Mouse (Mus musculus): ENCODE data around the gene Lamtor4. TPM values are rescaled to one million over a fixed set of nuclear protein-coding genes. Genes with fewer than 3 reads are reported as not detected.
A peak's percentile ranks its signal among the peaks of the same experiment; 100 is the strongest.

Gene Lamtor4
- polyA plus RNA-seq, 1 experiment from 2014 or later = 49.2 TPM

- H3K4me2 ChIP-seq = no peak overlapping the region
- WGBS = 64% methylated on average over 8 of the region's 8 CpGs
These were observed 18.9 kb downstream of the Lamtor4 start for GRCm38 (mm10) chr5:138274186-138274585.

GRCm38 (mm10) chr5:138275216-138276050, 20.2 kb downstream of the Lamtor4 start:
- Histone ChIP-seq H3K9ac (ENCODE audit: low read depth, low read length) (no peak overlapping the region), H3K4me1 (replicated peaks; ENCODE audit: control insufficient read depth, insufficient read depth, low read length) (peaks cover 3% of the 10 kb centered on the region), H3K27ac (ENCODE audit: low read depth, low read length) (no peak overlapping the region), H3K36me3 (ENCODE audit: control insufficient read depth, insufficient read depth, low read length) (no peaks in the 10 kb centered on the region; the same call in 1 of the 2 replicates), H3K27me3 (replicated peaks; ENCODE audit: control insufficient read depth, insufficient read depth, low read length) (peaks cover 47% of the 10 kb centered on the region), H3K4me2 (peak overlapping the region; percentile 51), H3K9me3 (ENCODE audit: control insufficient read depth, low read length) (no peaks in the 10 kb centered on the region), H3K4me3 (ENCODE audit: low read depth, low read length) (0 out of 2 replicates have a peak overlapping the region, but pooled peaks have one; percentile 20)
- DNase-seq (ENCODE audit: low spot score) (no peak), ATAC-seq (replicated peaks; ENCODE audit: low FRiP score) (no peak)
- 30% methylated on average over 41 of the region's 41 CpGs for WGBS

More at GRCm38 (mm10) chr5:138274186-138274585, 18.9 kb downstream of the Lamtor4 start:
- H3K36me3 ChIP-seq (ENCODE audit: control insufficient read depth, insufficient read depth, low read length) = no peaks in the 10 kb centered on the region; the same call in 1 of the 2 replicates
- no peak overlapping the region for H3K4me3 ChIP-seq (ENCODE audit: low read depth, low read length)
- DNase-seq (ENCODE audit: low spot score) (no peak), ATAC-seq (replicated peaks; ENCODE audit: low FRiP score) (no peak)
- no peaks in the 10 kb centered on the region for H3K9me3 ChIP-seq (ENCODE audit: control insufficient read depth, low read length)
- no peaks in the 10 kb centered on the region; the same call in none of the 2 replicates for H3K4me1 ChIP-seq (replicated peaks; ENCODE audit: control insufficient read depth, insufficient read depth, low read length)
- H3K9ac ChIP-seq (ENCODE audit: low read depth, low read length) = no peak overlapping the region
- H3K27ac ChIP-seq (ENCODE audit: low read depth, low read length) = no peak overlapping the region
- H3K27me3 ChIP-seq (replicated peaks; ENCODE audit: control insufficient read depth, insufficient read depth, low read length) = peaks cover 49% of the 10 kb centered on the region

GRCm38 (mm10) chr5:138277994-138278393, 22.7 kb downstream of the Lamtor4 start:
- no peak overlapping the region for H3K9ac ChIP-seq (ENCODE audit: low read depth, low read length)
- DNase-seq (ENCODE audit: low spot score) (no peak), ATAC-seq (replicated peaks; ENCODE audit: low FRiP score) (no peak)
- H3K27ac ChIP-seq (ENCODE audit: low read depth, low read length) = no peak overlapping the region
- H3K9me3 ChIP-seq (ENCODE audit: control insufficient read depth, low read length) = no peaks in the 10 kb centered on the region
- no peaks in the 10 kb centered on the region; the same call in 1 of the 2 replicates for H3K36me3 ChIP-seq (ENCODE audit: control insufficient read depth, insufficient read depth, low read length)
- no peak overlapping the region for H3K4me3 ChIP-seq (ENCODE audit: low read depth, low read length)
- H3K27me3 ChIP-seq (replicated peaks; ENCODE audit: control insufficient read depth, insufficient read depth, low read length) = peaks cover 24% of the 10 kb centered on the region
- H3K4me2 ChIP-seq = no peak overlapping the region
- peaks cover 4% of the 10 kb centered on the region for H3K4me1 ChIP-seq (replicated peaks; ENCODE audit: control insufficient read depth, insufficient read depth, low read length)
- 91% methylated on average over 7 of the region's 7 CpGs for WGBS

GRCm38 (mm10) chr5:138279585-138280424, 24.5 kb downstream of the Lamtor4 start, which contains the start of the genes Gm43720, Gpc2 and Stag3:
Gene Gm43720 (minus strand): TSS chr5:138279958.
Gene Gpc2 (minus strand): TSS chr5:138280005.
Gene Stag3 (plus strand): TSS chr5:138280240.
- Histone ChIP-seq H3K9me3 (ENCODE audit: control insufficient read depth, low read length) (no peaks in the 10 kb centered on the region), H3K27ac (ENCODE audit: low read depth, low read length) (no peak within 1 kb of the TSS), H3K4me3 (ENCODE audit: low read depth, low read length) (peak within 1 kb of the TSS; percentile 61), H3K27me3 (replicated peaks; ENCODE audit: control insufficient read depth, insufficient read depth, low read length) (peaks cover 18% of the 10 kb centered on the region), H3K36me3 (ENCODE audit: control insufficient read depth, insufficient read depth, low read length) (no peaks in the 10 kb centered on the region; the same call in 1 of the 2 replicates), H3K4me1 (replicated peaks; ENCODE audit: control insufficient read depth, insufficient read depth, low read length) (peaks cover 4% of the 10 kb centered on the region), H3K9ac (ENCODE audit: low read depth, low read length) (peak within 1 kb of the TSS; percentile 65), H3K4me2 (peak within 1 kb of the TSS; percentile 91)
- ATAC-seq (replicated peaks; ENCODE audit: low FRiP score) (peak; percentile 99), DNase-seq (ENCODE audit: low spot score) (peak; percentile 96)
- under 1% methylated on average over 56 of the region's 56 CpGs for WGBS

GRCm38 (mm10) chr5:138280425-138280768, 25.1 kb downstream of the Lamtor4 start:
- no peak for DNase-seq (ENCODE audit: low spot score)

GRCm38 (mm10) chr5:138280829-138281228, 25.5 kb downstream of the Lamtor4 start:
- ATAC-seq (replicated peaks; ENCODE audit: low FRiP score) = no peak
- no peak overlapping the region for H3K4me3 ChIP-seq (ENCODE audit: low read depth, low read length)
- H3K27ac ChIP-seq (ENCODE audit: low read depth, low read length) = no peak overlapping the region
- peaks cover 4% of the 10 kb centered on the region for H3K4me1 ChIP-seq (replicated peaks; ENCODE audit: control insufficient read depth, insufficient read depth, low read length)
- peaks cover 10% of the 10 kb centered on the region; the same call in 1 of the 2 replicates for H3K27me3 ChIP-seq (replicated peaks; ENCODE audit: control insufficient read depth, insufficient read depth, low read length)
- 82% methylated on average over 15 of the region's 15 CpGs for WGBS
- DNase-seq (ENCODE audit: low spot score) = no peak
- H3K4me2 ChIP-seq = peak overlapping the region; percentile 91; the same call in 1 of the 2 replicates
- no peaks in the 10 kb centered on the region; the same call in 1 of the 2 replicates for H3K36me3 ChIP-seq (ENCODE audit: control insufficient read depth, insufficient read depth, low read length)
- no peak overlapping the region for H3K9ac ChIP-seq (ENCODE audit: low read depth, low read length)
- no peaks in the 10 kb centered on the region for H3K9me3 ChIP-seq (ENCODE audit: control insufficient read depth, low read length)

More at GRCm38 (mm10) chr5:138280425-138280768, 25.1 kb downstream of the Lamtor4 start:
- Histone ChIP-seq H3K4me3 (ENCODE audit: low read depth, low read length) (peak overlapping the region; percentile 61), H3K4me1 (replicated peaks; ENCODE audit: control insufficient read depth, insufficient read depth, low read length) (peaks cover 4% of the 10 kb centered on the region), H3K27ac (ENCODE audit: low read depth, low read length) (no peak overlapping the region), H3K27me3 (replicated peaks; ENCODE audit: control insufficient read depth, insufficient read depth, low read length) (peaks cover 14% of the 10 kb centered on the region), H3K9ac (ENCODE audit: low read depth, low read length) (peak overlapping the region; percentile 9; the same call in 1 of the 2 replicates), H3K36me3 (ENCODE audit: control insufficient read depth, insufficient read depth, low read length) (no peaks in the 10 kb centered on the region; the same call in 1 of the 2 replicates), H3K9me3 (ENCODE audit: control insufficient read depth, low read length) (no peaks in the 10 kb centered on the region), H3K4me2 (peak overlapping the region; percentile 91)
- 21% methylated on average over 26 of the region's 26 CpGs for WGBS
- ATAC-seq (replicated peaks; ENCODE audit: low FRiP score) = no peak

GRCm38 (mm10) chr5:138281798-138282197, 26.5 kb downstream of the Lamtor4 start:
- Histone ChIP-seq H3K4me3 (ENCODE audit: low read depth, low read length) (no peak overlapping the region), H3K4me2 (no peak overlapping the region), H3K9ac (ENCODE audit: low read depth, low read length) (no peak overlapping the region), H3K4me1 (replicated peaks; ENCODE audit: control insufficient read depth, insufficient read depth, low read length) (peaks cover 4% of the 10 kb centered on the region), H3K27ac (ENCODE audit: low read depth, low read length) (no peak overlapping the region), H3K9me3 (ENCODE audit: control insufficient read depth, low read length) (no peaks in the 10 kb centered on the region), H3K27me3 (replicated peaks; ENCODE audit: control insufficient read depth, insufficient read depth, low read length) (peaks cover 10% of the 10 kb centered on the region; the same call in 1 of the 2 replicates), H3K36me3 (ENCODE audit: control insufficient read depth, insufficient read depth, low read length) (no peaks in the 10 kb centered on the region; the same call in 1 of the 2 replicates)
- no peak for DNase-seq (ENCODE audit: low spot score)
- WGBS = 69% methylated on average over 2 of the region's 2 CpGs
- ATAC-seq (replicated peaks; ENCODE audit: low FRiP score) = no peak

GRCm38 (mm10) chr5:138283540-138283939, 28.3 kb downstream of the Lamtor4 start:
- no peak overlapping the region for H3K9ac ChIP-seq (ENCODE audit: low read depth, low read length)
- no peaks in the 10 kb centered on the region for H3K36me3 ChIP-seq (ENCODE audit: control insufficient read depth, insufficient read depth, low read length)
- no peak for DNase-seq (ENCODE audit: low spot score)
- ATAC-seq (replicated peaks; ENCODE audit: low FRiP score) = no peak
- no peaks in the 10 kb centered on the region for H3K9me3 ChIP-seq (ENCODE audit: control insufficient read depth, low read length)
- peaks cover 6% of the 10 kb centered on the region; the same call in 1 of the 2 replicates for H3K27me3 ChIP-seq (replicated peaks; ENCODE audit: control insufficient read depth, insufficient read depth, low read length)
- WGBS = 50% methylated on average over 1 of the region's 1 CpGs
- no peak overlapping the region for H3K27ac ChIP-seq (ENCODE audit: low read depth, low read length)
- no peak overlapping the region for H3K4me2 ChIP-seq
- no peak overlapping the region for H3K4me3 ChIP-seq (ENCODE audit: low read depth, low read length)
- H3K4me1 ChIP-seq (replicated peaks; ENCODE audit: control insufficient read depth, insufficient read depth, low read length) = peaks cover 4% of the 10 kb centered on the region
